Comparison of ENCODE assay signal across 9 mouse cellular contexts in genomic region chr17:67353796-67354450, GRCm38 (mm10). TPM values are rescaled to one million over a fixed set of nuclear protein-coding genes. Genes with fewer than 3 reads are reported as not detected.
DNase-seq lines count a peak whose midpoint lies in the region; ATAC-seq and TF ChIP-seq lines count a peak whose summit lies in the region.
"Had no signal": no experiment of that assay in that cellular context is flagged by ENCODE, and none has a peak within 500 bp of the region (broad histone marks: within the 10 kb centered on the region; RNA-seq: fewer than 3 reads in every experiment).

No protein-coding gene starts in this region.

- CTCF ChIA-PET in Patski (lab: Charles Lee), result interaction anchor here (0.8 to 1.4 kb wide), 2 partner anchors 42 to 84 kb away, joined by 3 read pairs; no protein-coding TSS in a partner anchor

- peaks cover 17% of the 10 kb centered on the region for H3K4me1 ChIP-seq in forebrain, embryonic 12.5 days
- H3K4me1 ChIP-seq in hindbrain, embryonic 13.5 days (replicated peaks), result peaks cover 32% of the 10 kb centered on the region
- no peaks in the 10 kb centered on the region for H3K4me1 ChIP-seq in liver, embryonic 13.5 days (replicated peaks)

- ATAC-seq in frontal cortex, adult (ENCODE audit: low TSS enrichment), result peak; percentile 15
- ATAC-seq in Patski, result peak; percentile 37
- ATAC-seq in forebrain, embryonic 12.5 days (ENCODE audit: low FRiP score), result peak; percentile 59
- ATAC-seq in hindbrain, embryonic 13.5 days (ENCODE audit: low FRiP score), result peak; percentile 36
- no peak for ATAC-seq in liver, embryonic 13.5 days (ENCODE audit: low read depth)

- no peak for DNase-seq in frontal cortex, postnatal 10 days (ENCODE audit: low spot score in 2 of 2)
- DNase-seq in Patski (ENCODE audit: low read depth, low spot score), result no peak
- DNase-seq in liver, embryonic 13.5 days, result no peak
- peak; percentile 82 for DNase-seq in neural tube, embryonic 10.5 days (ENCODE audit: extremely low spot score, low spot score)
- DNase-seq in c-Kit-positive CD71-positive TER-119-positive erythroid progenitor cells, embryonic 14.5 days (ENCODE audit: low spot score), result no peak

- TF ChIP-seq CTCF in Patski (IDR thresholded peaks at IDR 0.05), result no peak

- H3K9ac ChIP-seq in forebrain, embryonic 12.5 days, result peak overlapping the region; percentile 80
- H3K9ac ChIP-seq in hindbrain, embryonic 13.5 days, result peak overlapping the region; percentile 84
- peak overlapping the region; percentile 41 for H3K9ac ChIP-seq in liver, embryonic 13.5 days

- WGBS in forebrain, embryonic 12.5 days, result under 1% methylated on average over 68 of the region's 68 CpGs
- WGBS in hindbrain, embryonic 13.5 days, result under 1% methylated on average over 62 of the region's 68 CpGs
- under 1% methylated on average over 58 of the region's 68 CpGs for WGBS in liver, embryonic 13.5 days (ENCODE audit: insufficient replicate concordance)

- peak overlapping the region; percentile 89 for H3K4me2 ChIP-seq in forebrain, embryonic 12.5 days
- peak overlapping the region; percentile 92 for H3K4me2 ChIP-seq in hindbrain, embryonic 13.5 days
- peak overlapping the region; percentile 68 for H3K4me2 ChIP-seq in liver, embryonic 13.5 days

- POLR2A ChIA-PET in Patski (lab: Charles Lee), result interaction anchor here (0.6 kb wide), 1 partner anchor 328 kb away, joined by 3 read pairs; no protein-coding TSS in a partner anchor

- in situ Hi-C loops in Patski (cut with MboI; ENCODE audit: low pct_unique_long_range_greater_than_20kb), result loop anchor here (5.0 to 10.0 kb wide), 2 partner anchors 177 to 669 kb away; no protein-coding TSS in a partner anchor

- H3K9me3 ChIP-seq in forebrain, embryonic 12.5 days, result no peaks in the 10 kb centered on the region
- no peaks in the 10 kb centered on the region for H3K9me3 ChIP-seq in hindbrain, embryonic 13.5 days
- no peaks in the 10 kb centered on the region for H3K9me3 ChIP-seq in liver, embryonic 13.5 days (replicated peaks)

- peak overlapping the region; percentile 70 for H3K4me3 ChIP-seq in forebrain, embryonic 12.5 days (replicated peaks)
- peak overlapping the region; percentile 70 for H3K4me3 ChIP-seq in hindbrain, embryonic 13.5 days
- peak overlapping the region; percentile 55 for H3K4me3 ChIP-seq in liver, embryonic 13.5 days (replicated peaks)

- no peaks in the 10 kb centered on the region for H3K27me3 ChIP-seq in Patski
- peaks cover 36% of the 10 kb centered on the region for H3K27me3 ChIP-seq in forebrain, embryonic 12.5 days
- H3K27me3 ChIP-seq in hindbrain, embryonic 13.5 days, result peaks cover 25% of the 10 kb centered on the region
- peaks cover 58% of the 10 kb centered on the region for H3K27me3 ChIP-seq in liver, embryonic 13.5 days
- H3K27me3 ChIP-seq: CH12.LX had no signal

- 0 out of 2 replicates have a peak overlapping the region, but pooled peaks have one; percentile 19 for H3K27ac ChIP-seq in forebrain, embryonic 12.5 days
- H3K27ac ChIP-seq in hindbrain, embryonic 13.5 days, result peak overlapping the region; percentile 84
- no peak overlapping the region for H3K27ac ChIP-seq in liver, embryonic 13.5 days

- no peaks in the 10 kb centered on the region for H3K36me3 ChIP-seq in forebrain, embryonic 12.5 days (replicated peaks)
- H3K36me3 ChIP-seq in hindbrain, embryonic 13.5 days, result no peaks in the 10 kb centered on the region
- H3K36me3 ChIP-seq in liver, embryonic 13.5 days, result no peaks in the 10 kb centered on the region

RNA-seq across cellular contexts. Expression of gene Ptprm, which starts 0.3 kb away (rescaled TPM):
- 43.7 TPM for polyA plus RNA-seq in Patski (2021)
- polyA plus RNA-seq in forebrain, embryonic 12.5 days (2016; fragmentation: Nextera tagmentation; extraction: Ambion mirVana), result 7.4 and 8.8 TPM in 2 replicates
- 15.4 and 16.3 TPM in 2 replicates for polyA plus RNA-seq in hindbrain, embryonic 13.5 days (2015; fragmentation: Nextera tagmentation; extraction: Ambion mirVana)
- 1.0 TPM in 2 replicates for polyA plus RNA-seq in liver, embryonic 13.5 days (2015; fragmentation: Nextera tagmentation; extraction: Ambion mirVana)
